Mouse (Mus musculus): Measurements from ENCODE around the gene Pak1. TPM values are rescaled to one million over a fixed set of nuclear protein-coding genes. Genes with fewer than 3 reads are reported as not detected.
A peak's percentile ranks its signal among the peaks of the same experiment; 100 is the strongest.

The Pak1 gene
- polyA plus RNA-seq, 1 experiment from 2014 or later: 15.3 TPM

DNA sequence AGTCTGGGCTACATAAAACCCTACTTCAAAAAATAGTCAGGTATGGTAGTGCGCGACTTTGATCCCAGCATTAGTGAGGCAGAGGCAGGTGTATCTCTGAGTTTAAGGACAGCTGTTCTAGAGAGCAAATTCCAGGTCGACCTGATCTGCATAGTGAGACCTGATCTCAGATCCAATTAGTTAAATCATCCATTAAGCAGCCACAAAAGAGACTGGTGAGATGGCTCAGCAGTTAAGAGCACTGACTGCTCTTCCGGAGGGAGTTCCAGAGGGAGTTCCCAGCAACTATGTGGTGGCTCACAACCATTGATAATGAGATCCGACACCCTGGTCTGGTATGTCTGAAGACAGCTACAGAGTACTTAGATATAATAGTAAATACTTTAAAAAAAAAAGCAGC, 4.8 kb upstream of the Pak1 start:
- H3K4me2 ChIP-seq: no peak overlapping the region
- peaks cover 9% of the 10 kb centered on the region for H3K27me3 ChIP-seq
- H3K4me1 ChIP-seq: peaks cover 5% of the 10 kb centered on the region
- 64% methylated on average over 5 of the region's 5 CpGs for WGBS
- no peaks in the 10 kb centered on the region for H3K9me3 ChIP-seq
- no peak for ATAC-seq (ENCODE audit: borderline replicate concordance, extremely low read depth, low FRiP score, low TSS enrichment)
- H3K9ac ChIP-seq: no peak overlapping the region
- no peak overlapping the region for H3K27ac ChIP-seq
- H3K4me3 ChIP-seq: no peak overlapping the region
- H3K36me3 ChIP-seq: no peaks in the 10 kb centered on the region

DNA sequence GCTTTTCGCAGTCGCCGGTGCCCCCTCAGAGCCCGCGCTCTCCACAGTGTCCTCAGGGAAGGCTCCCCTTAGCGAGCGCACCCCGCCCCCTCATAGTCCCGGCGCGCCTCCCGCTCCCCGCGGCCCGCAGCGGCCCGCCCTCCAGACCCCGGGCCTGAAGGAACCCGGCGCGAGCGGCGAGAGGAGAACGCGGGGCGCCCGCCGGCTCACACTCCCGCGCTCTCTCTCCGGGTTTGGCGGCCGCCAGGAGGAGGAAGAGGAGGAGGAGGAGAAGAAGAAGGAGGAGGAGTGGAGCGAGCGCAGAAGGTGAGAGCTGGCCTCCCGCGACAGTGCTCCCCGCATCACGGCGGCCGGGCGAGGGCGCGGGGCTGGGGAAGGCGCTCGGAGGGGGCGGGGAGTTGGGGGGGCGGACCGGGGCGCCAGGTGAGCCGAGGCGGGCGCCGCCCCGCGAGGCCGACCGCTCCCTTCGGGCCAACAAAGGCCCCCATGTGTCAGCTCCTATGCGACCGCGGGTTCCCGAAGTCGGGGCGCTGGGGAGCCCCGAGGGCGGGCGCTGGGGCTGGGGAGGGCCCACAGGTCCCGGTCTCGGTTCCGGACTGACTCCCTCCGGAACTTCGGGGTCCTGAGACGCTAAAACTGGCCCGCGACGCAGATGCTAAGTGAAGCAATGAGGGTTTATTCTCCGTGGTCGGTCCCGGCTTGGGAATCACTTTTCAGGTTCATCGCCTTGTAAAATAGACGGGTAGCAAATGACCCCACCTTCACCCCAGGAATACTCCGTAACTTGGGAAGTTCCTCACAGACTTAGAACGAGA, 535 bp downstream of the Pak1 start:
- Histone ChIP-seq H3K4me1 (peaks cover 15% of the 10 kb centered on the region), H3K4me3 (peak overlapping the region; percentile 72), H3K9me3 (no peaks in the 10 kb centered on the region), H3K4me2 (peak overlapping the region; percentile 99), H3K27me3 (peaks cover 25% of the 10 kb centered on the region), H3K27ac (peak overlapping the region; percentile 59), H3K36me3 (no peaks in the 10 kb centered on the region), H3K9ac (peak overlapping the region; percentile 61)
- ATAC-seq (ENCODE audit: borderline replicate concordance, extremely low read depth, low FRiP score, low TSS enrichment): peak; percentile 83; the same call in 1 of the 2 replicates
- 0% methylated on average over 81 of the region's 84 CpGs for WGBS

DNA sequence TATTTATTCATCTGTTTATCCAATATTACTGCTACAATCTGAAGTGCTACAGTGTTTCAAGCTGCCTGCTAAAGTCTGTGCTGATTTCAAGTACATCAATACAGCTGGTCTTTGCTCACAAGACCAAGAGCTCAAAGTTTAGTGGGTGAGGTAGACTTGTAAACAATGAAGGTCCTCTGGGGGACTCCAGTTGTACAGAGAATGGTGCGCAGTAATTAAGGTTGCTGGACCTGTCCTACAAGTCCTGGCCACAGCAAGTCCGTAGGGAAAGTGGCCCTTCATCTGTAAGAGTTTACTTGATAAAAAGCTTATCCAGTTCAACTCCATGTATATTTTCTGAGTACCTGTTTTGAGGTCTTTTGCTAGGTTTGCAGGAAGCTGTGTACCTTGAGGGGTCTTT, 1.9 kb downstream of the Pak1 start:
- 60% methylated on average over 2 of the region's 2 CpGs for WGBS
- peaks cover 15% of the 10 kb centered on the region for H3K4me1 ChIP-seq
- peak overlapping the region; percentile 99 for H3K4me2 ChIP-seq
- H3K27me3 ChIP-seq: peaks cover 25% of the 10 kb centered on the region
- H3K36me3 ChIP-seq: no peaks in the 10 kb centered on the region
- peak overlapping the region; percentile 15; the same call in 1 of the 2 replicates for H3K4me3 ChIP-seq
- no peaks in the 10 kb centered on the region for H3K9me3 ChIP-seq
- no peak overlapping the region for H3K9ac ChIP-seq
- ATAC-seq (ENCODE audit: borderline replicate concordance, extremely low read depth, low FRiP score, low TSS enrichment): no peak
- peak overlapping the region; percentile 27; the same call in 1 of the 2 replicates for H3K27ac ChIP-seq

DNA sequence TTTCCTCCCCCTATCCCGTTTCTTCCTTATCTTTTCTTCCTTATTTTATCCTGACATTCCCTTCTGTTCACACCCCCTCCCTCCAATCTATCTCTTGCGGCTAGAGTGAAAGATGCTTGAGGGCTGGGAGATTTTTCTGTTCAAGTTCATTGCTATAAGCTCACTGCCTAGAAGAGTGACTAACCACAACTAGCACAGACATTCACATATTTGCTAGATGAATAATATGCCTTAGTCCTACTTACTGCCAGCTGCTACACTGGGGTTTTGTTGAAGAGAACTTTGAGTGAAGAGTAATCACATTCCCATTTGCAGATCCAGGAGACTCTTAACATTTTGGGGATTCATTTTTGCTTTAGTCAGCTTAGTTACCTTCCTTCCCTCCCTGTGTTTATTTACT, 4.0 kb downstream of the Pak1 start:
- Histone ChIP-seq H3K9ac (no peak overlapping the region), H3K36me3 (no peaks in the 10 kb centered on the region), H3K4me1 (peaks cover 15% of the 10 kb centered on the region), H3K9me3 (no peaks in the 10 kb centered on the region), H3K27me3 (peaks cover 21% of the 10 kb centered on the region), H3K4me3 (no peak overlapping the region), H3K27ac (no peak overlapping the region), H3K4me2 (no peak overlapping the region)
- 15% methylated on average over 2 of the region's 2 CpGs for WGBS
- no peak for ATAC-seq (ENCODE audit: borderline replicate concordance, extremely low read depth, low FRiP score, low TSS enrichment)

DNA sequence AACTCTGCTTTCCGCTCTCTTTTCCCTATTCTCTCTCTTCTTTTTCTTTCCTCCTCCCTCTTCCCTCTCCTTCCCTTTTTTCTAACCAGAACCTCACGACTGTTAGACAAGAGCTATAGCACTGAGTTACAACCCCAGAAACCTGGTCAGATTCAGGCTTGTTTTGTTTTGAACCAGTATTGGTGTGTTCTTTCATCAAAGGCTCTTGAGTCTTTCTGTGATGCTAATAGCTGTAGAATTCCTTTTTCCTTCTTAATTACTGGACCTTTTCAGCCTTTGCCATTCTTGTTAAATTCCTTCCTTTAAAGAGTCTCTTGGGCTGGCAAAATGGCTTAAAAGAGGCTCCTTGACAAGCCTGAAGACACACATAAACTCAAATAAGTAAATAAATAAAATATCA, 14.8 kb downstream of the Pak1 start:
- no peaks in the 10 kb centered on the region for H3K4me1 ChIP-seq
- H3K36me3 ChIP-seq: no peaks in the 10 kb centered on the region
- no peak overlapping the region for H3K9ac ChIP-seq
- no peaks in the 10 kb centered on the region for H3K27me3 ChIP-seq
- H3K27ac ChIP-seq: no peak overlapping the region
- H3K4me2 ChIP-seq: no peak overlapping the region
- WGBS: 78% methylated on average over 2 of the region's 2 CpGs
- no peak overlapping the region for H3K4me3 ChIP-seq
- H3K9me3 ChIP-seq: no peaks in the 10 kb centered on the region
- ATAC-seq (ENCODE audit: borderline replicate concordance, extremely low read depth, low FRiP score, low TSS enrichment): no peak

DNA sequence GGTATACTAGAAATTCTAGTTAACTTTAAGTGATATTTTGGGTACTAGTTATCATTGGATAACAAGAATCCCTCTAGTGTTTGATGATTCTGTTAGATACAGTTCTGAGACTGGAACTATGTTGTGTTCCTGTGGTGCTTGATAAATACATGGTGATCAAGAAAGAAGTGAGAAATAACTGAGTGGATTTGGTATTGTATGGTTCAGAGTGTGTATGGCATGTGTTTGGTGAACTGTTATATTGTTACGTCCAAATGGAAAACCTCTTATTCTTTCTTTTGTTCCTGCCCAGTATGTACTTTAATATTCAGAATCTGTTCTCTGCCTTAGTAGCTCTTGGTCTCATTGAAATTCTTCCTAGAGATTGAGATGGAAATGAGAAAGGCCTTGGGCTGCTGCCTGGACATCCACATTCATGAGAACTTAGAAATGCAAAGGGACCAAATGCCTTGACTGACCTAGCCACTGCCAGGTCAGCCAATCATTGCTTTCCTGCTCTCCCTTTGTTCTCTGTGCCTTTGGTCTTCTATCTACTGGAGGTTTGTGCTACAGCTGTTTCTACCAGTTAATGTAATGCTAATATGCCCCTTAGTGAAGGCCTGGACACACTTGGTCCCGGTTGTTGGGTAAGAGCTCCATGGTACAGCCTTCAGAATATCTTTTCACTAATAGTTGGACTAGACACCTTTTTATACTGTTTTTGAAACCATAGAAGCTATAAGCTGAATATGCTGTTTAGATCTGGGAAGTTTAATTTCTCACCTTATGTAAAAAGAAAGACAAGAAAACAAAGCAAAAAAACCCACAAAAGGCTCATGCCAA, 16.1 kb downstream of the Pak1 start:
- H3K36me3 ChIP-seq: no peaks in the 10 kb centered on the region
- H3K9ac ChIP-seq: no peak overlapping the region
- H3K27ac ChIP-seq: no peak overlapping the region
- H3K4me3 ChIP-seq: no peak overlapping the region
- no peaks in the 10 kb centered on the region for H3K4me1 ChIP-seq
- no peak for ATAC-seq (ENCODE audit: borderline replicate concordance, extremely low read depth, low FRiP score, low TSS enrichment)
- H3K27me3 ChIP-seq: no peaks in the 10 kb centered on the region
- no peaks in the 10 kb centered on the region for H3K9me3 ChIP-seq
- H3K4me2 ChIP-seq: no peak overlapping the region
- 73% methylated on average over 2 of the region's 2 CpGs for WGBS

DNA sequence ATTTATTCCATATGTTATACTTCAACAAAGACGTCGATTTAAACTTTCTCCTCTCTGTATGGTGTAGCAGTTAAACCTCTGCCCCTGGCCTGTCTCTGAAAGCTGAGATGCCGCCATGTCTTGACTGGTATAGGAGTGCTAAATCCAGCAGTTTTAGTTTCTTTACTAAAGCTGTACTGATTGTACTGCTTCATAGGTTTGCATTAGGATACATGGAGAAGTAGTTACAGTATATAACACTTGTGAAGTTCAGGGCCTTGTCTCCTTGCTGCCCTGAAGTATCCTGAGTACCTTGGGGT, 16.7 kb downstream of the Pak1 start:
- 74% methylated on average over 3 of the region's 3 CpGs for WGBS
- no peak for ATAC-seq (ENCODE audit: borderline replicate concordance, extremely low read depth, low FRiP score, low TSS enrichment)

GRCm38 (mm10) chr7:97809307-97809706, 21.0 kb downstream of the Pak1 start:
- Histone ChIP-seq H3K4me3 (no peak overlapping the region), H3K9me3 (no peaks in the 10 kb centered on the region), H3K36me3 (no peaks in the 10 kb centered on the region), H3K9ac (no peak overlapping the region), H3K4me2 (no peak overlapping the region), H3K4me1 (no peaks in the 10 kb centered on the region), H3K27me3 (no peaks in the 10 kb centered on the region), H3K27ac (no peak overlapping the region)
- no peak for ATAC-seq (ENCODE audit: borderline replicate concordance, extremely low read depth, low FRiP score, low TSS enrichment)
- 83% methylated on average over 5 of the region's 5 CpGs for WGBS

More for the DNA sequence above, 16.7 kb downstream of the Pak1 start:
- H3K36me3 ChIP-seq: no peaks in the 10 kb centered on the region
- H3K4me1 ChIP-seq: no peaks in the 10 kb centered on the region
- H3K27me3 ChIP-seq: no peaks in the 10 kb centered on the region
- no peaks in the 10 kb centered on the region for H3K9me3 ChIP-seq
- no peak overlapping the region for H3K4me2 ChIP-seq
- H3K9ac ChIP-seq: no peak overlapping the region
- no peak overlapping the region for H3K4me3 ChIP-seq
- H3K27ac ChIP-seq: no peak overlapping the region

GRCm38 (mm10) chr7:97821875-97822274, 33.5 kb downstream of the Pak1 start:
- WGBS: 82% methylated on average over 2 of the region's 2 CpGs
- Histone ChIP-seq H3K36me3 (no peaks in the 10 kb centered on the region), H3K27ac (no peak overlapping the region), H3K9me3 (no peaks in the 10 kb centered on the region), H3K4me3 (no peak overlapping the region), H3K27me3 (no peaks in the 10 kb centered on the region), H3K9ac (no peak overlapping the region), H3K4me1 (no peaks in the 10 kb centered on the region), H3K4me2 (no peak overlapping the region)
- ATAC-seq (ENCODE audit: borderline replicate concordance, extremely low read depth, low FRiP score, low TSS enrichment): no peak

- H3K9ac ChIP-seq: no peak overlapping the region
Observed at GRCm38 (mm10) chr7:97829091-97829490, 40.8 kb downstream of the Pak1 start.

GRCm38 (mm10) chr7:97830739-97831138, 42.4 kb downstream of the Pak1 start:
- no peak overlapping the region for H3K4me2 ChIP-seq

More at GRCm38 (mm10) chr7:97829091-97829490, 40.8 kb downstream of the Pak1 start:
- Histone ChIP-seq H3K9me3 (no peaks in the 10 kb centered on the region), H3K4me2 (no peak overlapping the region), H3K36me3 (no peaks in the 10 kb centered on the region), H3K27ac (no peak overlapping the region), H3K4me1 (no peaks in the 10 kb centered on the region), H3K4me3 (no peak overlapping the region), H3K27me3 (no peaks in the 10 kb centered on the region)
- 74% methylated on average over 2 of the region's 2 CpGs for WGBS
- ATAC-seq (ENCODE audit: borderline replicate concordance, extremely low read depth, low FRiP score, low TSS enrichment): no peak

GRCm38 (mm10) chr7:97832987-97833386, 44.6 kb downstream of the Pak1 start:
- WGBS: 59% methylated on average over 2 of the region's 2 CpGs
- Histone ChIP-seq H3K9ac (no peak overlapping the region), H3K9me3 (no peaks in the 10 kb centered on the region), H3K27me3 (no peaks in the 10 kb centered on the region), H3K27ac (no peak overlapping the region), H3K4me2 (no peak overlapping the region), H3K36me3 (no peaks in the 10 kb centered on the region), H3K4me1 (no peaks in the 10 kb centered on the region), H3K4me3 (no peak overlapping the region)
- ATAC-seq (ENCODE audit: borderline replicate concordance, extremely low read depth, low FRiP score, low TSS enrichment): no peak

More at GRCm38 (mm10) chr7:97830739-97831138, 42.4 kb downstream of the Pak1 start:
- H3K9me3 ChIP-seq: no peaks in the 10 kb centered on the region
- ATAC-seq (ENCODE audit: borderline replicate concordance, extremely low read depth, low FRiP score, low TSS enrichment): no peak
- H3K27me3 ChIP-seq: no peaks in the 10 kb centered on the region
- H3K27ac ChIP-seq: no peak overlapping the region
- H3K36me3 ChIP-seq: no peaks in the 10 kb centered on the region
- H3K4me3 ChIP-seq: no peak overlapping the region
- H3K4me1 ChIP-seq: no peaks in the 10 kb centered on the region
- no peak overlapping the region for H3K9ac ChIP-seq
- 72% methylated on average over 3 of the region's 3 CpGs for WGBS

Data from lung, embryonic 15.5 days (tissue).